Mouse (Mus musculus) WW6 (cell line): ENCODE results near the gene Terf2.
A peak's percentile ranks its signal among the peaks of the same experiment; 100 is the strongest.
"Not testable (repeated sequence)": the region's sequence is repeated elsewhere in the genome, so short reads cannot be mapped to it uniquely, and the experiment has no call there.

ENCODE experiments used
- DNase-seq: peaks from one replicate; pipeline ENCODE4 v3.0.0-alpha.2; 2013; ENCODE audit warnings: low read depth, low spot score

Terf2 gene

DNA sequence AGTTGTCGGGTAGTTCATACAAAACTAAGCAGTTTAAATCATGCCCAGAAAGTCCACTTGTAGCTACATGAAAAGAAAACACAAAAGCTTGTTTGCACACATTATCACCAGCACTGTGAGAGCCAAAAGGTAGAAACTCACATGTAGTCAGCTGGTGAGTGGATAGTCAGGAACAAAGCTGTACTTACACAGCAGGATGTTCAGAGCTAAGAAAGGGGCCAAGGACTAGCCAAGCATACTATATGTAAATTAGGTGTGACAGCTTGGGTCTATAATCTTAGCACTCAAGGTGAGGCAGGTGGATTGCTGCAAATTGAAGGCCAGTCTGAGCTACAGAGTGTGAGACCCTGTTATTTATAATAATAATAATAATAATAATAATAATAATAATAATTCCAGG lies 33.7 kb downstream of the Terf2 start:
- no peak for DNase-seq

DNA sequence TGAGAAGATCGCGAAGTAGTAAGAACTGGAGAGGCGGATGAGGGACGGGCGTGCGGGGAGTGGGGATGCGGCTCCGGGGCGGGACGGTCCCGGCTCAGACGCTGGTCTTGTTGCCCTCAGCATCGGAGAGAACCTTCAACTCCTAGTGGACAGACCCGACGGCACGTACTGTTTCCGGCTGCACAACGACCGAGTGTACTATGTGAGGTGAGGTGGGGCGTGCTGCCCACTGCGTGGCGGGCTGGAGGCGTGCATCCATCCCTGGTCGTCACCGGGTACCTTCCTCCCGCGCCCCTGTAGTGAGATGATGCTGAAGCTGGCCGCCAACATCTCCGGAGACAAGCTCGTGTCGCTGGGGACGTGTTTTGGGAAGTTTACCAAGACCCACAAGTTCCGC lies 39.4 kb downstream of the Terf2 start:
- DNase-seq: no peak

DNA sequence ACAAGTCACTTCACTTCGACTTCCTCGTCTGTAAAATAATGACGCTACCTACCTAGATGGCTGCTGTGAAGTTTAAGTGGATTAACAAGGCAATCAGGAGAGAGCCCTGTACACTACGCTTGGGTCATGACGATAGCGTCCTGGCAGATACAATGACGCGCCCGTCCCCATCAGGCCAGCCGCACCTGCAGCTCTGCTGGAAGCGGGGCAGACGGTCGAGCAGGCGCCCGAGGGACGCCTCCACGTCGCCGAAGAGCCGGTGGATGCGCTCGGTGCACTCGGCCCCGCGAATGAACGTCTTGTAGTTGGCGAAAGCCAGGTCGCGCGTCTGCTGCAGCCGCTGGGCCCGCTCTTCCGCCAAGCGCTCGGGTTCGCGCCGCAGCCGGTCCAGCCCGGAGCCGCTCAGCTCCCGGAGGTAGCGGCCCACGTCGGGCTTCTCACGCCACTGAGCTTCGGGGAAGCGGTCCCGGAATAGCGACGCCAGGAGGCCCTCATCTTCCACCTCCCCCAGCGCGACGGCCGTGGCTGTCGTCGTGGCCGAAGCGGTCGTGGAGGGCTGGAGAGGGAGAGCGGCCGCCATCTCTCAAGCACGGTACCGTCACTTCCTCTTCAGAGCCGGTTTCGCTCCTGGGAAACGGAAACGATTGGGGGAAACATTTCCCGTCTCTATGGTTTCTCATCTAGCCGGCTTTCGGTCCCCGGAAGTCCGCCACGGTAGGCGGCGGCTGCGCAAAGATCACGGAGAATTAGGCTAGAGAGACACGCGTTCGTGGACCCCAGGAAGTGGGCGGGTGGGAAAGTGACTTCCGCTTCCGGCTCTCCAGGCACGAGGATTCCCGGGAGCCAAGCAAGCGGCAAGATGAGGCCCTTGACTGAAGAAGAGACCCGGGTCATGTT lies 40.0 kb downstream of the Terf2 start, which contains the start of the genes Cog8 and Nip7:
Gene Cog8, minus strand, starts transcription at position 614 of the 897 bp plus-strand sequence.
Gene Nip7, plus strand, starts transcription at position 802 of the 897 bp plus-strand sequence.
- DNase-seq: peak; percentile 98

DNA sequence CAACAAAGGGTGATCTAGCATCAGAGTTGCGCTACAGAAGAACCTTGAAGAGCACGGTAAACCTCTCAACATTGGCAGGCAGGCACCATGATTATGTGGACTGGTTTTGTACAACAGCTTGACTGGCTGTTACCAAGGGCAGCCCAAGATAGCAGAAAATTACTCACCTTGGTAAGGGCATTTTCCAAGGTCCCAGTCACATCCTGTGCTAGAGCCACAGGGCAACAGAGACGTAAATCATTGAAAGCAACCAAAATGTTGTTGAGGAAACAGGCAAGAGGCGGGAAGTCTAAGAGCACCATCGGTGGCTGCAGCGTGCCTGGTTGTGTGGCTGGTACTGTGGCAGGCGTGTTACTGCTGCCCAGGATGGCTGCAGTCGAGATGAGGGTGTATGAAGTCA lies 44.3 kb downstream of the Terf2 start:
- no peak for DNase-seq

DNA sequence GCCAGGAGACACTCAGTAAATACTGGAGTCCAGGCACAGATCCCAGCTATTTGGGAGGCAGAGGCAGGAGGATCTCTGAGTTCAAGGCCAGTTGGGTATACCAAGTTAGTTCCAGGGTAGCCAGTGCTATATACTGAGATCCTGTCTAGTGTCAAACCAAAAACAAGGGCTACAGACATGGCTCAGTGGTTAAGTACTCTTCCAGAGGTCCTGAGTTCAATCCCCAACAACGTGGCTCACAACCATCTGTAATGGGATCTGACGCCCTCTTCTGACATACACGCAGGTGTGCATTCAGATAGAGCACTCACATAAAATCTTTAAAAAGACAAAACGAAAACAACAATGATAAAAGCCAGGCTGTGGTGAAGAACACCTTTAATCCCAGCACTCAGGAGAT lies 46.9 kb downstream of the Terf2 start:
- no peak for DNase-seq

DNA sequence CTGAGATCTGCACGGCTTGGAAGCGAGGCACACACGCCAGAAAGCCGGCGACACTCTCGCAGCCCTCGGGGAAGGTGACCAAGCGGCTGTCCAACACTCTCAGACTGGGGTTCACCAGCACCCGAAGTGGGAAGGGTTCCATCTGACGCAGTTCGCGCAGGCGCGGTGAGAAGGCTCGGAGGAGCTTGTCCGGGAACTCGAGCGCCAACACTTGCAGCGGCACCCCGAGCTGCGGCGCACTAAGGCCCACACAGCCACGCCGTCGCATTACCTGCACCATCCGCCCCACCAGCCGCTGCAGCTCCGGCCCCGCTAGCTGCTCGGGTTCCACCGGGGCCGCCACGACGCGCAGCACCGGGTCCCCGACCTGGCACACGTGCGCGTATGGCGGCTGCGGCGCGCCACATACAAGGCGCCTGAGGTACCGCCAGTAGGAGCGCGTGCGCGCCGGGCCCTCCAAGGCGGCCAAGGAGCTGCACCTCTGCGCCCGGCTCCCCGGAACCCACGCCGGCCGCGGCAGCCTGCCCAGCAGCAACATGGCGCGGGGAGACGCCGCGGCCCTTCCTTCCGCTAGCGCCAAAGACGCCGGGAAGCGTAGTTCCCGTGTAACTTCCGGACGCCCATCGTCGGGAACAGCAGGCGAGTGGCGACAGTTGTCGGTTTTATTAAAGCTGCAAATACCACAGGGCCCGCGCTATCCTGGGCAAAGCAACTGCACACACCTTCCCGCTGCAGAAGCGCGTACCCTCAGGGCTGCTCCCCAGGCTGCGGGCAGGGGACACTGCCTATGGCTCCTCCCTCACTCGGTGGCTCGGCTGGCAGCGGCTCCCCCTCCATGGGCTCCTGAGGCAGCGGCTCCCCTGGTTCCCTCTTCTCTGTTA lies 48.0 kb downstream of the Terf2 start, which contains the start of gene Pdf:
Gene Pdf, minus strand, starts transcription at position 554 of the 881 bp plus-strand sequence.
- DNase-seq: peak; percentile 79

DNA sequence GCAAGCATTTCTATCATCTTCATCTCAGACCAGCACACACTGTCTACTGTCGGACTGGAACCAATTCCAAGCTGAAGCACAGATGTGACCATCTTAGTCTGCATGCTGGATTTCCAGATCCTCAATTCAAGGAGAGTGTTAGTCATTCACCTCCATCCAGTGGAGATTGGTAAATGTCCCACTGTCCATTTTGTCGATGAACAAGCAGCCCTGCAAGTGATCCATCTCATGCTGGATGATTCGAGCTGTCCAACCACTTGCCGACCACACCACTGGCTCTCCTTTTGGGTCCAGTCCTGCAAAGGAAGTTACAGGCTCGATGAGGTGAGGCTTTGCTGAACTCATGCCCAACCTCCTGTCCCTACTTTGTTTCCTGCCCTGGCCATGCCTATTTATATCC lies 49.4 kb downstream of the Terf2 start:
- DNase-seq: no peak

DNA sequence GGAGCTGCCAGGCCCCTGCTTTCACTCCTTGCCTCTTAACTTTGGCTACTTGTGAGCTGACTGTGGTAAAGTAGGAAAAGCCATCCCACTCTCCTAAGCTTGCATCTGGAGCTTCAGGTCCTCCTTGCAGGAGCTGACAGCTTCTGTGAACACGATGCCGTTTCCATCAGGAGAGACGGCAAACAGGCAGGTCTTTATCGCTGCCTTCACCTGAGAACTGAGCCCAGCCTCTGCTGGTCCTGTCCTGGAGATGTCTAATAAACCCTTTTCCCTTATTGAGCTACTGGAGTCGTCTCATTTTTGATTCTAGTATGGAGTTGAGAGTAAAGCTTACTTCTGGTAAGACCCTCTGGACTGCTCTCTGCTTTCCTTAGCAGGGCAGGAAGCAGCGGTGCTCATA lies 50.9 kb downstream of the Terf2 start:
- no peak for DNase-seq

DNA sequence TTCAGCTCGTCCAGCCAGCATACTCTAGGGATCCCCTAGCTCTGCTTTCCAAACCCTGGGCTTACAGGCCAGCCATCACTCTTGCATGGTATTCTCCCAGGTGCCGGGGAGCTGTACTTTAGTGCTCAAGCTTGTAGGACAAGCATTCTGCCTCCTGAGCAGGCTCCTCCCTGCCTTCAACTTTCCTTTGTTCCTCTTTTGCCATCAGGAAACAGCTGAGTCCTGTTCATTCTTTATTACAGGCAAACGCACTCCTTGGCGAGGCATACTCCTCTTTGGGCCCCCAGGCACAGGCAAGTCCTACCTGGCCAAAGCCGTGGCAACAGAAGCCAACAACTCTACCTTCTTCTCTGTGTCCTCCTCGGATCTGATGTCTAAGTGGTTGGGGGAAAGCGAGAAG lies 55.7 kb downstream of the Terf2 start:
- no peak for DNase-seq

DNA sequence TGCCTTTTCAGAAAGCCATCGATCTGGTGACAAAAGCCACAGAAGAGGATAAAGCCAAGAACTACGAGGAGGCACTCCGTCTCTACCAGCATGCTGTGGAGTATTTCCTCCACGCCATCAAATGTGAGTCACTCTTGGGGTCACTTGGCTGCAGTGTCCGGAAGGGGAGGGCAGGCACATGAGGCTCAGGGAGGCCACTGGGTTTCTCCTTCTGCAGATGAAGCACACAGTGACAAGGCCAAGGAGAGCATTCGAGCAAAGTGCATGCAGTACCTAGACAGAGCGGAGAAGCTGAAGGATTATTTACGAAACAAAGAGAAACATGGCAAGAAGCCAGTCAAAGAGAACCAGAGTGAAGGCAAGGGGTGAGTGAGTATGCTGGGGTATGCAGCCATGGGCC lies 59.7 kb downstream of the Terf2 start:
- no peak for DNase-seq

DNA sequence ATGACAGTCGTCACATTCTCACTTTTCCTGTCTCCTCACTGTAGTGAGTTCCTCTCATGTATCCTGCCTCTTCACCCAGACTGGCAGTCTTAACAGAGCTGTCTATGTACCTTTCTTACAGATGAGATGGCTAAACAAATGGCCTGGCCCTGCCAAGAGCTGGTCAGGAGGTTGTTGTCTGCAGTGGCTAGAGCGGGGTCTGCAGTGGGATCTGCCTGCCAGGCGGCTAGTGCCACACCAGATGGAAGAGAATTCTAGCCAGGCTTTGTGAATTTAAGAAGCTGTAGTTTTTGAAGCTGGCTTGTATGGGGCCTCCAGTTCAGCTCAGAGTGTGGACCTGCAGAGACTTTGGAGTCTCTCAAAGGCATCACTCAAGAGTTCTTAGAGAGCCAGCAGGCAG lies 60.7 kb downstream of the Terf2 start:
- DNase-seq: no peak

DNA sequence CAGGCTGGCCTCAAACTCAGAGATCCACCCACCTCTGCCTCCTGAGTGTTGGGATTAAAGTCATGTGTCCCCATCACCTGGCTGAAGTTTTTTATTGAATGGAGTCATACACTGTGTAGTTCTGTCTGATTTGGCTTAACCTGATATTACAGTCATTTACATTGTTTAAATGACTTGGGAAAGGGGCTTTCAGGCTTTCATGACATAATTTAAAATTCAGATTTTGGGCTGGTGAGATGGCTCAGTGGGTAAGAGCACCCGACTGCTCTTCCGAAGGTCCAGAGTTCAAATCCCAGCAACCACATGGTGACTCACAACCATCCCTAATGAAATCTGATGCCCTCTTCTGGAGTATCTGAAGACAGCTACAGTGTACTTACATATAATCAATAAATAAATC lies 62.7 kb downstream of the Terf2 start:
- not testable (repeated sequence) for DNase-seq

DNA sequence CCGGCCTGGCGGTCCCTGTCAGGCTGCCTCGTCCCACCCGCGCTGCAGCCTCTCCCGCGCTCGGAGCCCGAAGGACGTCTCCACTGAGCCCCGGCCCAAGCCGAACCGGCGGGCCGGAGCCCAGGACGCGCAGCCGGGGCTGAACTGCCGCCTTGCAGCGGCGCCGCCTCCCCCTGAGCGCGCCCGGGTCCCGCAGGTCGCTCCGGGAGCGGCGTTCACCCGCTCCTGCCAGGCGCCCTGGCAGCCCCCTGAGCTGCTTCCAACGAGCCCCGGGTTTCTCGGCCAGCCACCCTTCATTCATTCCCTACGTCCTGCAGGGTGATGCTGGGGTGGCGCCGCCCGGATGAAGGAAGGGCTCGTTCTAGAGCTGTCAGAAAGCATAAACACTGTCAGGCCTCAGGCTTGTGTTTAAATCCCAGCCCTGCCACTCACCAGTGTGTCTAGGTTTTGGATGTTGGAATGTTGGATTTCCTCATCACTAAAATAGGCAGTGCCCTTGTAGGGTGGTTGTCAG lies 64.7 kb downstream of the Terf2 start:
- DNase-seq: no peak

DNA sequence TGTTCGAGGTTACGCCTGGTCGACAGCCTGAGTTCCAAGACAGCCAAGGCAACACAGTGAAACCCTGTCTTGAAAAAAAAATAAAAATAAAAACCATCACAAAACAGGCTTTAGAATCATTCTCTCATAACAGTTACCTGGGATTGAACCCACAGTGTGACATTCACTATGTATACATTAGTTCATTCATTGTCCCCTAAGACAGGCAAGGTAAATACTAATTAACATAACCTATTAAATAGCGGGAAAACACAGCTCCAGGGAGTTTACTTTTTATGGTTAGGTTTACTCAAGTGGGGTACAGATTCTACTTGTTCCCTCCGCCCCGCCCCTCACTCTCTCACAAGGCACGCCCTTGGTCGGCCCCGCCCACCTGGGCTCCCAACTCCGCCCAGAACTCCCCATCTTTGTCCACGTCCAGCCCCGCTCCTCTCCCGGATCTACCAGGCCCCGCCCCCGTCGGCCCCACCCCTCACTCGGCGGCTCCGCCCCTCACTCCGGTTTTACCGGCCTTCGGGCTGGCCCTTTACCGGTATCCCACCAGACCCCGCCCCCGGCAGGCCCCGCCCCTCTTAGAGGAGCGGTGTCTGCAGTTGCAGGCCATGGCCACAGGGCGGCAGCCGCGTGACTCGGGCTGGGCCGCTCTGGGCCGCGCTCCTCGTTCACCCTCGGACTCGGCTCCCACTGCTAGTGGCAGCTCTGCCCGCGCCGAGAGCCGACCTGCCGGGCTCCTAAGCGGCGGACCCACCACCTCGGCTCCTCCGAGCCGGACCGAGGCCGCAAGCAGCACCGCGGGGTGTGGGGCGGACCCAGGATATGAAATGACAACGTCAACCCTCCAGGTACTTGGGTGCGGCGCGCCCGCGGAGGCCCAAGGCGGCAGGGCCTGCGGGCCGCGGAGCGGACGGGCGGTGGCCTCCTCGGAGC lies 65.4 kb downstream of the Terf2 start, which contains the start of gene Vps4a:
Gene Vps4a, plus strand, starts transcription at position 573 of the 927 bp plus-strand sequence.
- peak; percentile 87 for DNase-seq

DNA sequence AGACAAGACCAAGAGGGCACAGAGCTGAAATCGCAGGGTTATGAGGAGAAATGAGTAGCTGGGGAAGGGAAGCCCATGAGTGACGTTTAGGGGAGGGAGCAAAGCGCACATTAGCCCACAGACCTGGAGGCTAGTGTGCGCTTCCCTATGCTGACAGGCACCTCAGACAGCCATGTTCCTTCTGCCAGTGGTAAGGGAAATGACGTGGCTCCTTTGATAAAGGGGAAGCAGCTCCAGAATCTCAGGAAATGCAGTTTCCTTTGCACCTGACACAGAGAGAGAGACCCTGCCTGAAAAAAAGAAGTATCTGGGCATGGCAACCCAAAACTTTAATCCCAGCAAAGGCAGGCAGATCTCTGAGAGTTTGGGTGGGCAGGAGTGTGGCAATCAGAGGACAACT lies 66.3 kb downstream of the Terf2 start:
- DNase-seq: no peak

DNA sequence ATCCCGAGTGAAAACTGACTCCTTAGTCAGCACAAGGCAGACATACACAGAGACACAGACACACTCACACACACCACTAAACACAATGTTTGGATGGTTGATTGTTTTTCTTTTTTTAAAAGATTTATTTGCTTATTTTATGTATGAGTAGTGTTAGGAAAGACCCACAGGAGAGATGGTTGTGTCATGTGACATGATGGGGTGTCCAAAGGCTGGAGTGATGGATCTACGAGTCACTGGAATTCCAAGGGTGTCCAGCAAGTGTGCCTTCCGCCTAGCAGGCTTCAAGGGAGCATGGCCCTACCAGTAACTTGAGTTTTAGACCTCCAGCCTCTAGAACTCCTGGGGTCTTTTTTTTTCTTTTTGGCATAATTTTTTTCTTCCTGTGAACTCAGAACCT lies 67.0 kb downstream of the Terf2 start:
- DNase-seq: no peak

DNA sequence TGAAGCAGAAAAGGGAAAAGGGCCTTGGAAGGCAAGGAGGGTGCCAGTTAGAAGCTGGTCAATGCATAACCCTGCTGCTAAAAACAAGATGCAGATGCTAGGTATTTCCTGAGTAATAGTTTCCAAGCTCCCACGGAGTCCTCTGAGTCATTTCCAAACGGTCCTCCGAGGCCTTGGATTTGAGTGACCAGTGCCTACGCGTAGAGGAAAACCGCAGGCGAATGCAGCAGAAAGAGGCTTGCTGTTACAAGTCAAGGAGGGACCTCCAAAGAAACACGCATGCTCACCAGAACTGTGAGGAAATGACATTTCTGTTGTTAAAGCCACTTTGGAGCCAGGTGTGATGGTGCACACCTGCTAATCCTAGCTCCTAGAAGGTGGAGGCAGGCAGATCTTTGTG lies 72.9 kb downstream of the Terf2 start:
- DNase-seq: no peak
